Mouse (Mus musculus) heart, embryonic 11.5 days (tissue): ENCODE results near the gene Grb10. TPM values are rescaled to one million over a fixed set of nuclear protein-coding genes. Genes with fewer than 3 reads are reported as not detected.

Experiments used
- ATAC-seq: fragments of 200-750 bp; cut with Nextera tagmentation; replicated peaks from 2 replicates; pipeline ENCODE4 v1.8.0; 2017; ENCODE audit warnings: moderate library complexity; ENCODE audit not compliant: insufficient number of reproducible peaks, low FRiP score, low TSS enrichment
- H3K27ac ChIP-seq: fragments of 300-500 bp; sonication (generic); 2 replicates; pipeline ENCODE4 v1.5.1; 2014; ENCODE audit warnings: mild to moderate bottlenecking, low read depth, low read length
- H3K27me3 ChIP-seq: fragments of 300-500 bp; sonication (generic); 2 replicates; pipeline ENCODE4 v1.6.1; 2014; ENCODE audit warnings: mild to moderate bottlenecking, low read length, mixed read lengths; ENCODE audit not compliant: control insufficient read depth, insufficient read depth
- H3K36me3 ChIP-seq: fragments of 300-500 bp; sonication (generic); 2 replicates; pipeline ENCODE4 v1.6.1; 2014; ENCODE audit warnings: mild to moderate bottlenecking, low read length, moderate library complexity, mixed read lengths; ENCODE audit not compliant: control insufficient read depth, insufficient read depth
- H3K4me1 ChIP-seq: fragments of 300-500 bp; sonication (generic); 2 replicates; pipeline ENCODE4 v1.6.1; 2014; ENCODE audit warnings: low read length; ENCODE audit not compliant: control insufficient read depth, insufficient read depth
- H3K4me2 ChIP-seq: fragments of 300-500 bp; sonication (generic); 2 replicates; pipeline ENCODE4 v1.6.1; 2014; ENCODE audit warnings: mild to moderate bottlenecking, moderate library complexity
- H3K4me3 ChIP-seq: fragments of 300-500 bp; sonication (generic); 2 replicates; pipeline ENCODE4 v1.5.1; 2014; ENCODE audit warnings: low read depth, low read length
- H3K9ac ChIP-seq: fragments of 300-500 bp; sonication (generic); 2 replicates; pipeline ENCODE4 v1.6.1; 2014; ENCODE audit warnings: mild to moderate bottlenecking, low read depth, low read length, moderate library complexity
- H3K9me3 ChIP-seq: fragments of 300-500 bp; sonication (generic); replicated peaks from 2 replicates; pipeline ENCODE4 v1.6.1; 2016; ENCODE audit warnings: low read length; ENCODE audit not compliant: control insufficient read depth
- WGBS: fragments of 180-500 bp; shearing (Covaris S2); extraction: QIAGEN DNeasy Blood & Tissue Kit; methylation state at CpG from one replicate; pipeline ENCODE4 v1.1.7; 2014; ENCODE audit not compliant: insufficient replicate concordance; 5-methylcytosine and 5-hydroxymethylcytosine counted together
- polyA plus RNA-seq: library from polyadenylated mRNA; unstranded; fragments of >200 nt; fragmentation: Nextera tagmentation; extraction: Ambion mirVana; gene quantifications from 2 replicates; pipeline ENCODE4 v1.2.1, GENCODE M21; 2014

Gene Grb10
- polyA plus RNA-seq, 1 experiment from 2014 or later, result 402 TPM

DNA sequence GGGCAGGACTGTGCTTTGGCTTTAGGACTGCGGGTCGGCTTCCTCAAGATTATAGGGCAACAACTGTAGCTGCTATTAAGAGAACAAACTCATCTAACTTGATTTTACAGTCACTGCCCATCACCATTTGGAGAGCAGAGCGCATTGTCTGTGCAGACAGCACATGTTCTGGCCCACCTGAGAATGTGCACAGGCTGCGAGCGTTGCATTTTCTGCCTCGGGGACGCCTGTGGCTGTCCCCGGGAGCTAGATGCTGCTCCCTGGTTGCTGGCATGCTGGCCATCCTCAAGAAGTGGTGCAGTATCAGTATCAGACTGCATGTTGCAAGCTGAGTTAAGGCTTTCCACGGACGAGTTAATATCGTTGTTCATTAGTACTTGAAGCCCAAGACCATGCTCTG is 68.2 kb downstream of the Grb10 start:
- Histone ChIP-seq H3K27ac (no peak overlapping the region), H3K9ac (no peak overlapping the region), H3K27me3 (no peaks in the 10 kb centered on the region), H3K9me3 (no peaks in the 10 kb centered on the region), H3K4me3 (no peak overlapping the region), H3K4me1 (peaks cover 39% of the 10 kb centered on the region), H3K4me2 (no peak overlapping the region), H3K36me3 (peaks cover 17% of the 10 kb centered on the region)
- 95% methylated on average over 11 of the region's 11 CpGs for WGBS
- ATAC-seq, result no peak

DNA sequence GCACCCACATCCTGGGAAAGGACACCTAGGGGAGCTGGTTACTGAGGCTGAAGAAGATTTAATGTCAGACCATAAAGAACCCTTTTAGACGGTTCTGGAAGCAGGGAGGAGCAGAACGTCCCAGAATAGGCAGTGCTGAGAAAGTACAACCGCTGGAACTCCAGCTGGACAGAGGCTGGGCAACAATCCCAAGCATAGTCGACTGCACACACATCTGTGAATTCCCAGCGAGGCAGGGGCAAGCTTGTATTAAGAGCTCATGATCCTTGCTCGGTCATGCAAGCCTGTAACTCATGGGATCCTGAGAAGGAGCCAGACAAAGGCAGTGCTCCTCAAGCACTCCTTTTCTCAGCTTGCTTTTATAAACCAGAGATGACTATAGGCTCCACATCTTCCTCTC is 69.7 kb downstream of the Grb10 start:
- no peaks in the 10 kb centered on the region for H3K27me3 ChIP-seq
- peaks cover 15% of the 10 kb centered on the region for H3K36me3 ChIP-seq
- no peak overlapping the region for H3K4me2 ChIP-seq
- H3K4me1 ChIP-seq, result peaks cover 52% of the 10 kb centered on the region
- no peaks in the 10 kb centered on the region for H3K9me3 ChIP-seq
- no peak overlapping the region for H3K4me3 ChIP-seq
- WGBS, result 63% methylated on average over 6 of the region's 6 CpGs
- H3K9ac ChIP-seq, result peak overlapping the region; percentile 29
- peak overlapping the region; percentile 60 for H3K27ac ChIP-seq
- ATAC-seq, result no peak

DNA sequence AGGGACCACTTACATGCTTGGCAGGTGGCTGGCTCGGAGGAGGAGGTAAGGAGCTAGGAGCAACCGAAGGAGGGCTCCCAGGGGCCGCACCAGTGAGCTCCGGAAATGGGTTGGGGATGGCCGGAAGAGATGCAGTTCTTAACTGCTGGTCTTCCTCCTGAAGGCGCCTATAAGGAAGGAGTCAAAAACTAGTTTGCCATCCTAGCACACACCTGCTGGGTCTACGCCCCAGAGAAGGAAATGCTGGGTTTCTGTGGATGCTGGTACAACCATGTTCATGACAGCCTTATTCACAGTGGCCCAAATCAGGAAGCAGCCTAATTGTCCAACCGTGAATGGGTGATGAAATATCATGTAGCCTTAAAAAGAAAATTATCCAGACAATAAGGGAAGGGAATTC is 71.0 kb downstream of the Grb10 start:
- Histone ChIP-seq H3K4me3 (no peak overlapping the region), H3K27me3 (no peaks in the 10 kb centered on the region), H3K36me3 (peaks cover 12% of the 10 kb centered on the region), H3K27ac (peak overlapping the region; percentile 50; the same call in 1 of the 2 replicates), H3K4me1 (peaks cover 64% of the 10 kb centered on the region), H3K9me3 (no peaks in the 10 kb centered on the region), H3K4me2 (no peak overlapping the region), H3K9ac (no peak overlapping the region)
- 87% methylated on average over 8 of the region's 8 CpGs for WGBS
- ATAC-seq, result no peak

DNA sequence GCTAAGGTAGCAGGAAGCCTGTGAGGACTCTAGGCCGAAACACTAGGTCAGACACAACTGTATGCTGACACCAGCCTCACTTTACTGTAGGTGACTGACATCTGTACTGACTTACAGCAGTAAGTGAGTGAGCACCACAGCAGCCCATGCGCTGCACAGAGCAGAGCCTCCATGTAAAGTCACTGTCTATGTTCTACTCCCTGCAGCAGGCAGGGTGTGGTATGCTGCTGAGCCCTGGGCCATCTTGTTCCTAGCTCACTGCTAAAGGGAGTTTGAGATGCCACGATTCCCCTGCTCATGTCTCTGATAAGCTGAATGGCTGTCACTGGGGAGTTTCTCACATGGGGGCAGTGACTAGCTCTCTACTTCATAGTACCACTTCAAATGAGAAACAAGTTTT is 72.3 kb downstream of the Grb10 start:
- peak overlapping the region; percentile 57; the same call in 1 of the 2 replicates for H3K9ac ChIP-seq
- H3K4me3 ChIP-seq, result no peak overlapping the region
- ATAC-seq, result no peak; the same call in 1 of the 2 replicates
- H3K27me3 ChIP-seq, result no peaks in the 10 kb centered on the region
- 54% methylated on average over 3 of the region's 3 CpGs for WGBS
- peak overlapping the region; percentile 94 for H3K27ac ChIP-seq
- peaks cover 8% of the 10 kb centered on the region for H3K36me3 ChIP-seq
- H3K4me1 ChIP-seq, result peaks cover 73% of the 10 kb centered on the region
- no peak overlapping the region for H3K4me2 ChIP-seq
- H3K9me3 ChIP-seq, result no peaks in the 10 kb centered on the region

DNA sequence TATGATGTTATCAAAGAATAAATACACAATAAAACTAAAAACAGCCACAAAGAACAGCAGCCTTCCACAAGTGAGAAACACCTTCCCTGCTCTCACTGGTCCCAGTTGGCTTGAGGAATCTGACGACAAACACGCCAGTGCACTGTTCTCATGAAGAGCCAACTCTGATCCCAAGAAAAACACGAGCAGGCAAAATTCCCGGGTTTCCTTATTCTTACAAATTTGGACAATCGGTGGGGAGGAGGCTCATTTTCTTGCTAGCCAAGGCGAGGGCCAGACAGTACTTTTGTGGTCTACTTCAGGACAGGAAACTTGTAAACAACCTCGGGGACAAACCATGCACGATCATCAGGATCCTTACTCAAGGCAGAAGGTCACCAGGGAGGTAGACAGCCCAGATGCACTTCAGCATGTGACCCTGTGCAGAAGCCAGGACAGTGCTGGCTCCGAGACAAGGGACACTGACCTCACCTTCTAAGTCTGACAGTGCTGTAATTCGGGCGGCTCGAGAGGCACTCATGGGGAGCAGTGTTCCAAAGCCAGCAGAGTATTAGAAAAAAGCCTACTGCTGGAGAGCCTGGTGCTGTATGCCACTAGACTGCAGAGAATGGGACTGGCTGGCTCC is 72.9 kb downstream of the Grb10 start:
- peak overlapping the region; percentile 30 for H3K9ac ChIP-seq
- no peak overlapping the region for H3K4me2 ChIP-seq
- H3K4me3 ChIP-seq, result no peak overlapping the region
- H3K4me1 ChIP-seq, result peaks cover 79% of the 10 kb centered on the region
- H3K36me3 ChIP-seq, result peaks cover 8% of the 10 kb centered on the region
- no peaks in the 10 kb centered on the region for H3K27me3 ChIP-seq
- H3K27ac ChIP-seq, result peak overlapping the region; percentile 94
- 63% methylated on average over 12 of the region's 12 CpGs for WGBS
- no peaks in the 10 kb centered on the region for H3K9me3 ChIP-seq
- no peak for ATAC-seq

DNA sequence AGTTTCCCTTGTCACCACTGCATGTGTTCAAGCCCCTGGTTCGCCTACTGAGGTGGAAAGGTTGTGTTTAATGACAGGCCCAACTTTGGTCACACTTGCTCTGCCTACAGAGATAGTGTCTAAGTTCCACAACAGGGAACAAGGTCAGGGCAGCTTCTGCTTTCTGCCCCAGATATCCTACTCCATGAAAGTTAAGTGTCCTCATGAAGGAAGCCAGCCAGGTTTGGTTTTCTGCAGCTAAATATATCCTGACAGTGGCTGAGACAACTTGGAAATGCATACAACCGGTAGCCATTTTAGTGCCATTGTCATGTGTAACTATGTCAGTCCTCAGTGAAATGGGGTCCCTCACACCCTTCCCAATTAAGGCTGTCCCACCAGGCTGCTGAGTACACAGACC is 73.8 kb downstream of the Grb10 start:
- Histone ChIP-seq H3K27ac (peak overlapping the region; percentile 94), H3K36me3 (peaks cover 8% of the 10 kb centered on the region), H3K9ac (no peak overlapping the region)

DNA sequence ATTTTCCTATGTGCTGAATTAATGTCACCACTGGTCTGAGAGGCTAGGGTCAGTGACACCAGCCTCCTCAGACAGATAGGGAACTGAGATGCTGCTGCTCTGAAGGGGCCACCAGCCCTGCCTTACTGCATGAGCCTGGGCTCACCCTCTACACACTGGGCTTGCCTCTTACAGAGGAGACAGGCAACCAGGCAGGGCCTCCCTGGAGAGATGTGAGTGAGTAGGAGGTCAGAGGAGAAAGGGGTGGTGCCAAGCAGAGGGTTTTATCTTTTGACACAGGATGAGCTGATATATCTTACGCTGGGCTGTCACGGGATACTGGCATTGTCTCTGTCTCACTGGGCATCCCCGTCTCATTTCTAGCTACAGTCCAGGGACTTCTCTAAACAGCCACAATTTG is 74.9 kb downstream of the Grb10 start:
- no peaks in the 10 kb centered on the region for H3K9me3 ChIP-seq
- H3K27ac ChIP-seq, result peak overlapping the region; percentile 94
- H3K9ac ChIP-seq, result peak overlapping the region; percentile 52
- no peak overlapping the region for H3K4me2 ChIP-seq
- WGBS, result 31% methylated on average over 3 of the region's 3 CpGs
- peak; percentile 50 for ATAC-seq
- H3K4me1 ChIP-seq, result peaks cover 80% of the 10 kb centered on the region
- H3K36me3 ChIP-seq, result peaks cover 5% of the 10 kb centered on the region; the same call in 1 of the 2 replicates
- no peaks in the 10 kb centered on the region for H3K27me3 ChIP-seq
- no peak overlapping the region for H3K4me3 ChIP-seq

More for the DNA sequence above, 73.8 kb downstream of the Grb10 start:
- 68% methylated on average over 2 of the region's 2 CpGs for WGBS
- Histone ChIP-seq H3K4me1 (peaks cover 85% of the 10 kb centered on the region), H3K9me3 (no peaks in the 10 kb centered on the region), H3K4me3 (no peak overlapping the region), H3K4me2 (no peak overlapping the region), H3K27me3 (no peaks in the 10 kb centered on the region)
- ATAC-seq, result no peak

DNA sequence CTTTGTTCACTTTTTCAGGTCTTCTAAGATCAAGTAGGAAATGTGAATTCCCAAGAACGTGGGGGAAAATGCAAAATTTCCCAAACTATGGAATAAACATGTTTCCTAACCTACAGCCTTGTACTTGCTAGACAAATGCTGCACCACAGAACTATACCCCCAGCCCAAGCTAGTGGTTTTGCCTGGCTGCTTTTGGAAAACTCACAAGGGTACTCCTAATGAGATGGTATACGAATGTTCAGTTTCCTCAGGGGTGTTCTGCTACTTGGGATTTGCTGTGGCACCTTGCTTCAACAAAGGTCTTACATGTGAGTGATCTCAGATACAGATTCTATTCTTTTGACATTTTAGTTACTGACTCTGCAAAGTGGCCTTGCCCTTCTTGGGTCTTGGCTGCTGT is 75.4 kb downstream of the Grb10 start:
- Histone ChIP-seq H3K4me3 (no peak overlapping the region), H3K27me3 (no peaks in the 10 kb centered on the region), H3K9me3 (no peaks in the 10 kb centered on the region), H3K36me3 (peaks cover 4% of the 10 kb centered on the region; the same call in 1 of the 2 replicates), H3K9ac (peak overlapping the region; percentile 52), H3K4me2 (no peak overlapping the region), H3K4me1 (peaks cover 77% of the 10 kb centered on the region), H3K27ac (peak overlapping the region; percentile 94)
- ATAC-seq, result no peak
- 85% methylated on average over 2 of the region's 2 CpGs for WGBS

DNA sequence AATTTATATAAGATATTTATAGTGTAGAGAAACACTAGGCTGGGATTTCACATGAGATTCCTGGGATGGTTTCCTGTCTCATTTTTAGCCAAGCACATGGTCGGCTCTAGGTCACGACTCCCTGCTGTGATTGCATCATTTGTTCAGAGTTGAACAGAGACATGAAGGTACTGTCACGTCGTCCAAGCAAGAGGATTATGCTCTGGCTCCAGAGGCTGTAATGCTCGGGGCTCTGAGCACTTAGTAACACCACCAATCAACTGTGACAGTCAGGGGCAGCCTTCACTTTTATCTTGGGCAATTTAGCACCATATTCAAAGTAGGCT is 75.9 kb downstream of the Grb10 start:
- Histone ChIP-seq H3K27ac (peak overlapping the region; percentile 94), H3K4me2 (no peak overlapping the region), H3K9me3 (no peaks in the 10 kb centered on the region), H3K4me3 (no peak overlapping the region), H3K27me3 (no peaks in the 10 kb centered on the region), H3K9ac (no peak overlapping the region), H3K4me1 (peaks cover 77% of the 10 kb centered on the region), H3K36me3 (peaks cover 3% of the 10 kb centered on the region; the same call in 1 of the 2 replicates)
- ATAC-seq, result no peak
- 9% methylated on average over 5 of the region's 5 CpGs for WGBS
